Mouse (Mus musculus) olfactory bulb, adult 2 months (tissue): ENCODE data around the gene Tpst1.

Source experiments
- CTCF ChIP-seq: fragments of 200-500 bp; IDR thresholded peaks from 2 replicates; pipeline ENCODE4 v1.5.1; 2012; ENCODE audit warnings: low read depth, mild to moderate bottlenecking, low read length, moderate library complexity; ENCODE audit not compliant: insufficient read depth
- POLR2A ChIP-seq: fragments of 200-500 bp; IDR thresholded peaks from 2 replicates; pipeline ENCODE4 v1.6.1; 2012; ENCODE audit warnings: mild to moderate bottlenecking, low read depth, low read length, moderate library complexity; ENCODE audit not compliant: insufficient read depth

- TF ChIP-seq CTCF (no peak), POLR2A (no peak)
Measured at GRCm38 (mm10) chr5:130170666-130171422, 97.7 kb downstream of the Tpst1 start.
